Mouse (Mus musculus) brain, embryonic 18.5 days (tissue): ENCODE results near the gene Akna.

Experiments
- DNase-seq: peaks from one replicate; pipeline ENCODE4 v3.0.0-alpha.2; 2012; ENCODE audit warnings: low read depth, low spot score

Gene Akna

GRCm38 (mm10) chr4:63384262-63384661, 18.9 kb downstream of the Akna start:
- no peak for DNase-seq

- DNase-seq, result no peak
These were observed 19.7 kb downstream of the Akna start for GRCm38 (mm10) chr4:63383474-63383873.

- DNase-seq, result no peak
These were observed 20.3 kb downstream of the Akna start for GRCm38 (mm10) chr4:63382676-63383369.

GRCm38 (mm10) chr4:63377483-63377882, 25.7 kb downstream of the Akna start:
- DNase-seq, result no peak

GRCm38 (mm10) chr4:63375367-63375766, 27.8 kb downstream of the Akna start:
- DNase-seq, result no peak

- DNase-seq, result no peak
These were observed 28.8 kb downstream of the Akna start for GRCm38 (mm10) chr4:63374331-63374730.

GRCm38 (mm10) chr4:63373404-63373803, 29.8 kb downstream of the Akna start:
- DNase-seq, result no peak

GRCm38 (mm10) chr4:63371890-63372289, 31.3 kb downstream of the Akna start:
- no peak for DNase-seq

GRCm38 (mm10) chr4:63370897-63371296, 32.3 kb downstream of the Akna start:
- no peak for DNase-seq

- DNase-seq, result no peak
These were observed 34.6 kb downstream of the Akna start for GRCm38 (mm10) chr4:63368577-63368976.

- no peak for DNase-seq
These were observed 41.0 kb downstream of the Akna start, which contains the start of gene Orm2 for GRCm38 (mm10) chr4:63362150-63362549. TSS of gene Orm2 (plus strand) at chr4:63362449.

- no peak for DNase-seq
These were observed 43.3 kb downstream of the Akna start for GRCm38 (mm10) chr4:63359861-63360260.

GRCm38 (mm10) chr4:63356981-63357570, 46.1 kb downstream of the Akna start:
- DNase-seq, result no peak

- no peak for DNase-seq
These were observed 47.1 kb downstream of the Akna start, which contains the start of gene Orm3 for GRCm38 (mm10) chr4:63355877-63356665. TSS of gene Orm3 (plus strand) at chr4:63356162.

GRCm38 (mm10) chr4:63348524-63348923, 54.6 kb downstream of the Akna start:
- no peak for DNase-seq

- DNase-seq, result no peak
These were observed 56.5 kb downstream of the Akna start for GRCm38 (mm10) chr4:63346659-63347058.

GRCm38 (mm10) chr4:63345261-63345660, 57.9 kb downstream of the Akna start:
- DNase-seq, result no peak

GRCm38 (mm10) chr4:63344295-63344694, 58.9 kb downstream of the Akna start, which contains the start of gene Orm1:
TSS of gene Orm1 (plus strand) at chr4:63344560.
- no peak for DNase-seq

GRCm38 (mm10) chr4:63343608-63344007, 59.5 kb downstream of the Akna start:
- no peak for DNase-seq

GRCm38 (mm10) chr4:63342491-63342890, 60.7 kb downstream of the Akna start:
- DNase-seq, result no peak

- DNase-seq, result no peak
These were observed 64.6 kb downstream of the Akna start for GRCm38 (mm10) chr4:63338414-63339076.

GRCm38 (mm10) chr4:63333403-63333802, 69.8 kb downstream of the Akna start:
- DNase-seq, result no peak
